Mouse (Mus musculus): ENCODE data around the gene Xlr4a.
"Not testable (repeated sequence)": the region's sequence is repeated elsewhere in the genome, so short reads cannot be mapped to it uniquely, and the experiment has no call there.

The Xlr4a gene

DNA sequence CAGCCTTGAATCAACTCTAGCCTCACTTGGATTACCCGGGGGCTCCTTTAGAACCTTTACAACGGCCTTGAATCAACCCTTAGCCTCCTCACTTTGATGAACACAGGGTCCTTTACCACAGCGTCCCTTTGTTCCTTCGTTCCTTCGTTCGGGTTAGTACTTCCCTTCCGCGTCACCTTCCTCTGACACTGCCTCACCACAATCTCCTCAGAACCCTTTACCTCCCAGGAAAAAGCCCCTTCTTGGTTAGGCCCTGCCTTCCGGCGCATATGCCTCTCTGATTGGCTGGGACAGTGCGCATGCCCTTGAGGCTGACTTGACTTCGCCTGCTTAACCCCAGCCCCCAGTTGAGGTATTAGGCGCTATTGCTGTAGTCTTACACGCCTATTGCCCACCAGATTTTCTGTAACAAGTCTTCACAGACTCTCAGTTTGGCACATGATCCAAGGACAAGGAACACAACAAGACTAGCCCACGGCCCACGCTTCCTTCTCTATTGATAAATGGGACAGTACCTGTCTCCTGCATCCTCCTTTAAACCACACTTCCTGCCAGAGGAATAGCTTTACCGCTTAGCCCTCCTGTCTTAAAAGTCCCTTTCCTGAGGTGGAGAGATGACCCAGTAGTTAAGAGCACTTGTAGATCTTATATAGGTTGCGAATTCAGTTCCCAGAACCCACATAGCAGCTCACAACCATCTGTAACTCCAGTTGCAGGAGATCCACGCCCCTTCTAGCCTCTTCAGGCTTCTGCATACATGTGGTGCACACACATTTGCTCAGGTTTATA lies at the start of gene Xlr4a:
Gene Xlr4a, minus strand, starts transcription at position 212 of the 789 bp plus-strand sequence.
- not testable (repeated sequence) for DNase-seq

GRCm38 (mm10) chrX:73122859-73123829 lies 40.9 kb upstream of the Xlr4a start:
- DNase-seq = not testable (repeated sequence)

- DNase-seq = not testable (repeated sequence)
Measured at GRCm38 (mm10) chrX:73116747-73117146, 34.5 kb upstream of the Xlr4a start, which contains the start of gene Gm14685. Gene Gm14685, plus strand, starts transcription at chrX:73117047.

GRCm38 (mm10) chrX:73096941-73097508 lies 14.7 kb upstream of the Xlr4a start, which contains the start of gene Xlr3a:
Gene Xlr3a, minus strand, starts transcription at chrX:73097095.
- DNase-seq = not testable (repeated sequence)

DNA sequence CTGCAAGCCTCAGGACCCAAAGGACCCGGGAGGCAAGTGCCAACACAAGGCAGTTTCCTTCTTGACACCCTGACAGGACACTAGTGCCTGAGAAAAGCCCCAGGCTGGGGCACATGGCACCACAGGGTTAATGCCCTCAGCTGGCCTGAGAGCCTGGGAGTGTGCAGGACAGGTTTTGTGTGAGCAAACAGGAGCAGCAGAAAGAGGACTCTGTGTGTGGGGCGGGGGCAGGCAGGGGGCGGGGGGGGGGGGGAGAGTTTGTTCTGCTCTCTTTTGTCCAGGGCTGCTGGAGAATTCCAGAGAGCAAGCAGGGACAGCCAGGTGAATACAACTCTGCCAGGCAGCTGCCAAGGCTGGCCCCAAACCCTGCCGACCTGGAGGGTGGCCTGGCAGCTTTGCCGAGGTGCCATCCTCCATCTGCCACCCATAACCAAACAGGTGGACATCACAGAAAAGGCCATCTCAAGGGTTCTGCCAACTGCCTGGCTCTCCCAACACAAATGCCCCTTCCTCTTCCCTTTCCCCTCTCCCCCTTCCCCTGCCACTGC lies 15.4 kb downstream of the Xlr4a start:
- not testable (repeated sequence) for DNase-seq

- DNase-seq = no peak
Measured at GRCm38 (mm10) chrX:73064415-73064793, 17.9 kb downstream of the Xlr4a start, which contains the start of gene Pnma3. Gene Pnma3, plus strand, starts transcription at chrX:73064787.

- peak; percentile 47 for DNase-seq
Measured at GRCm38 (mm10) chrX:73063512-73064414, 18.5 kb downstream of the Xlr4a start.

GRCm38 (mm10) chrX:73062323-73062722 lies 20.0 kb downstream of the Xlr4a start:
- DNase-seq = no peak

GRCm38 (mm10) chrX:73061528-73061927 lies 20.8 kb downstream of the Xlr4a start:
- DNase-seq = no peak

DNA sequence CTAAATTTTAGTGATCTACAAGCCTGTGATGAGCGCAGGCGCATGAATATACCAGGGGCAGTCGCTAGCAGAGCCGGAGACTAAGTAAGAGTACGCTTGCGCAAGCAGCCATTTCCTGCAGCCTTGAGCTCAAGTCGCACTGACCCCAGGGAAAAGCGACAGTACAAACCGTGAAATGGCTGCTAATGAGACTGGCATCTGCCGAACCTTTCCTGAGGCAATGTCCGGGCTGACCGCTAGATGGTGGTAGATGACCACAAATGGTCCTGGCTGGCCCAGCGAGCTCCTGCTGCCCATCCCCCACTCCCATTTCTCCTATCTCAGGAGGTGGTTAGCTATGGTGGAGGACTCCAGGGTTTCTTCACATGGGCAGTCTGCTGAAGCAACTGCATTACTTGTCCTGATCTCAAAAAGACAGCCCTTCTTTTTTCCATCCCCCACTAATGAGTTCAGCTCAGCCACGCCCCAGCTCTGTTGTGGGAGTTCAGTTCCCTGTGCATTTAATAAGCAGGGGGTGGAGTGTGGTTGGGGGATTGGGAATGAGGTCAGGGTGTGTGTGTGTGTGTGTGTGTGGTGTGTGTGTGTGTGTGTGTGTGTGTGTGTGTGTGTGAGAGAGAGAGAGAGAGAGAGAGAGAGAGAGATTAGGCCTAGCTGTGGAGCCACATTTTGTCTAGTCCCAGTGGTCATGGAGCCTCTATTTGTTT lies 28.3 kb downstream of the Xlr4a start:
- DNase-seq = peak; percentile 95

- no peak for DNase-seq
Measured at GRCm38 (mm10) chrX:73039666-73040065, 42.6 kb downstream of the Xlr4a start.

DNA sequence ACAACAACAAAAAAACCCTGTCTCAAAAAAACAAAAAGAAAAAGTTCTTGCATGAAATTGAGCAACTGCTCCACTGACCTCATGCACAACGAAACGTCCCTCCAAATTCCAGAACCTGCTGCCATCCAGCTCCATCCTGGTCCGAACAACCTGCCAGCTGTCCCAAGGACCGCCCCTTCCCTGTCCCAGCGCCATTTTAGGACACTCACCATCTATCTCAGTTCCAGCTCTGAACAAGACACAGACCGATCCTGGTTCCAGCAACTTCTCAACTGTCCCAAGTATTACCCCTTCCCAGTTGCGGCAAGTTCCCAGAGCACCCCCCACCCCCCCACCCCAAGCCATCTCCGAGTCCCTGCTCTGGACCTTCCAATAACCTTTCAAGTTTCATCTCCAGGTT lies 43.4 kb downstream of the Xlr4a start:
- no peak for DNase-seq

DNA sequence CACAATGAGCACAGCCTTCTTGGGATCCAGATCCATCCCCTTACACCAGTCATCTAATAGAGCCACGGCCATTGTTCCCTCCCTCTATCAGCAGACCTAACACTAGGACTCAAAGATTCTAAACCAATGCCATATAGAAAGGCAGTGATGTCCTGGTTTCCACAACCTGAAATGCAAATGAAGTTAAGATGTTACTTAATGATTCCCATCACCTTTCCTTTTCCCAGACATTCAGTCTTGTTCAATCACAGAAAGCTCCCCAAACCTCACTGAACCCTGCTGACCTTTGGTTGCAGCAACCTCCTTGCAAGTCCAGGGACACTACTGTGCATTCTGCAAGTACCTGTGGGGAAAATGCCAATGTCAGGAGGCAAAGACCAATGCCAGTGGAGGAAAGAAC lies 45.3 kb downstream of the Xlr4a start, which contains the start of gene Pnma5:
Gene Pnma5, minus strand, starts transcription at position 101 of the 400 bp plus-strand sequence.
- no peak for DNase-seq
